Mouse (Mus musculus) stomach, embryonic 14.5 days (tissue): ENCODE data around the gene Gm42517. TPM values are rescaled to one million over a fixed set of nuclear protein-coding genes. Genes with fewer than 3 reads are reported as not detected.

ENCODE experiments used
- ATAC-seq: fragments of 200-750 bp; cut with Nextera tagmentation; 2 replicates; pipeline ENCODE4 v1.8.0; 2017; ENCODE audit warnings: low read depth, moderate TSS enrichment; ENCODE audit not compliant: insufficient number of reproducible peaks, insufficient read depth, low FRiP score
- H3K27ac ChIP-seq: fragments of 300-500 bp; sonication (generic); 2 replicates; pipeline ENCODE4 v1.5.1; 2014; ENCODE audit warnings: mild to moderate bottlenecking, low read length, moderate library complexity, mixed read lengths
- H3K27me3 ChIP-seq: fragments of 300-500 bp; sonication (generic); 2 replicates; pipeline ENCODE4 v1.6.1; 2014; ENCODE audit warnings: low read length, control low read depth, mixed read lengths; ENCODE audit not compliant: control insufficient read depth, insufficient read depth
- H3K36me3 ChIP-seq: fragments of 300-500 bp; sonication (generic); 2 replicates; pipeline ENCODE4 v1.6.1; 2014; ENCODE audit warnings: mild to moderate bottlenecking, control low read depth, low read length, moderate library complexity, mixed read lengths; ENCODE audit not compliant: control insufficient read depth, insufficient read depth
- H3K4me1 ChIP-seq: fragments of 300-500 bp; sonication (generic); 2 replicates; pipeline ENCODE4 v1.6.1; 2014; ENCODE audit warnings: low read length, control low read depth, mixed read lengths; ENCODE audit not compliant: control insufficient read depth, insufficient read depth
- H3K4me2 ChIP-seq: fragments of 300-500 bp; sonication (generic); replicated peaks from 2 replicates; pipeline ENCODE4 v1.6.1; 2014; ENCODE audit warnings: low read depth, low read length, control low read depth
- H3K4me3 ChIP-seq: fragments of 300-500 bp; sonication (generic); 2 replicates; pipeline ENCODE4 v1.5.1; 2014; ENCODE audit warnings: low read depth, low read length, control low read depth
- H3K9ac ChIP-seq: fragments of 300-500 bp; sonication (generic); replicated peaks from 2 replicates; pipeline ENCODE4 v1.6.1; 2014; ENCODE audit warnings: low read depth, mild to moderate bottlenecking, control low read depth, low read length, moderate library complexity, mixed read lengths
- H3K9me3 ChIP-seq: fragments of 300-500 bp; sonication (generic); 2 replicates; pipeline ENCODE4 v1.6.1; 2016; ENCODE audit warnings: low read depth, low read length, control low read depth; ENCODE audit not compliant: control insufficient read depth
- WGBS: fragments of 180-500 bp; shearing (Covaris S2); extraction: QIAGEN DNeasy Blood & Tissue Kit; methylation state at CpG from one replicate; pipeline ENCODE4 v1.1.7; 2014; 5-methylcytosine and 5-hydroxymethylcytosine counted together
- polyA plus RNA-seq: library from polyadenylated mRNA; unstranded; fragments of >200 nt; fragmentation: Nextera tagmentation; extraction: Ambion mirVana; gene quantifications from 2 replicates; pipeline ENCODE4 v1.2.1, GENCODE M21; 2014

Gm42517 gene
- polyA plus RNA-seq, 1 experiment from 2014 or later, result not detected

GRCm38 (mm10) chr5:108343680-108344170 lies 24.0 kb downstream of the Gm42517 start:
- peaks cover 18% of the 10 kb centered on the region for H3K36me3 ChIP-seq
- no peaks in the 10 kb centered on the region for H3K4me1 ChIP-seq
- 93% methylated on average over 4 of the region's 4 CpGs for WGBS
- H3K27ac ChIP-seq, result no peak overlapping the region
- no peak overlapping the region for H3K4me3 ChIP-seq
- H3K9me3 ChIP-seq, result no peaks in the 10 kb centered on the region
- ATAC-seq, result no peak
- H3K4me2 ChIP-seq, result no peak overlapping the region
- H3K27me3 ChIP-seq, result no peaks in the 10 kb centered on the region
- no peak overlapping the region for H3K9ac ChIP-seq

DNA sequence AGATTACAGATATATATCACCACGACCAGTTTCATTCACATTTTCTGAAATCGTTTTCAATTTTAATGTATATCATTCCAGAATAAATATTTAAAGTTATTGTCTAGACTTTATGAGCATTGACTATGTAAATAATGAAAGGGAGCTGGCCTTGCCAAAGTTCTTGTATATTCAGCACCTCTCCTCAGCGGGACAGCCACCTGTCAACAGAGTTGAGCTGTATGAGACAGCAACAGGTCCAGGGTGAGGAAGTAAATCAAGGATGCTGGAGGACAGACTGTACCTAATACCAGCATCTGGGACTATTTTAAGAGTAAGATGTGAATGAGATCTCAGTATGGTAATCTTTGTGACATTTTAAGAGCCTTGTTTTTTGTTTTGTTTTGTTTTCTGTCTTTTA lies 29.7 kb downstream of the Gm42517 start:
- Histone ChIP-seq H3K36me3 (peaks cover 16% of the 10 kb centered on the region), H3K27me3 (no peaks in the 10 kb centered on the region), H3K9ac (no peak overlapping the region), H3K4me1 (no peaks in the 10 kb centered on the region), H3K4me2 (no peak overlapping the region), H3K27ac (no peak overlapping the region), H3K4me3 (no peak overlapping the region), H3K9me3 (no peaks in the 10 kb centered on the region)
- WGBS, result 72% methylated on average over 3 of the region's 3 CpGs
- ATAC-seq, result no peak

DNA sequence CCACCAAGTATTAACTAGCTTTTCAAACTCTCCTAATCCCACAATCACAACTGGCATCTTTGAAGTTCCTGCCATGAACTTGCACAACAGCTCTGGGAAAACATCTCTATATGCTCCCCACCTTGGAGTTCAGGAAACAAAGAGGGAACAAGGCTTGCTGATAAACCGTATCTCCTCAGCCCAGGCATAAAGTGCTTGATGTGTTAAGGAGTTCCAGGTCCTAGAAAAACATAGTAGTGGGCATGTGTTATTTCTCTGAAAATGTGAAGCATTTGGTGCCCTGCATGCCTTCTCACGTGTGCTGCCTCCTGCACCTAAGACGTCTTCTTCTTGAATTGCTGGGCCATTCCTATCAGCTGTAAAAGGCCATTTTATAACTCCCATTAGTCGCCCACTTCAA lies 30.3 kb downstream of the Gm42517 start:
- Histone ChIP-seq H3K4me1 (no peaks in the 10 kb centered on the region), H3K9ac (no peak overlapping the region), H3K36me3 (peaks cover 20% of the 10 kb centered on the region), H3K27ac (no peak overlapping the region), H3K27me3 (no peaks in the 10 kb centered on the region), H3K4me3 (no peak overlapping the region), H3K9me3 (no peaks in the 10 kb centered on the region), H3K4me2 (no peak overlapping the region)
- 76% methylated on average over 4 of the region's 4 CpGs for WGBS
- ATAC-seq, result no peak

DNA sequence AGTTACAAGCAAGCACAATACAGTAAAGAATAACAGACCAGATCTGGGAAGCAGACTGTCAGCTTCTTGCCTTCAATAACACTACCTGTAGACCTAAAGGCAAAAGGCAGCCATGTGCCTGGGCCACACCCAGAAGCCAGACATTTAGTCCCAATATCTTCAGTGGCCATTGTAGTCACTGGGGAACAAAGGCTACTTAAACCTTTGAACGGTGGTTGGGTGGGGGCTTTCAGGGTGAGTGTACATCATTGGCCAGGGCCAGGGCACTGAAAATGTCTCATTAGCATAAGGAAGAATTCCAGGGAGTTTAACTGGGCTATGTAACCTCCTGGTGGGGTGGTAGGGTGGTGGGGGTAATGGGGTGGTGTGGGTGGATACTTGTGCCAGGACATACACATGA lies 36.7 kb downstream of the Gm42517 start:
- Histone ChIP-seq H3K27ac (no peak overlapping the region), H3K9ac (no peak overlapping the region), H3K4me2 (no peak overlapping the region), H3K9me3 (no peaks in the 10 kb centered on the region), H3K4me3 (no peak overlapping the region), H3K27me3 (no peaks in the 10 kb centered on the region), H3K4me1 (no peaks in the 10 kb centered on the region), H3K36me3 (peaks cover 10% of the 10 kb centered on the region)
- 97% methylated on average over 1 of the region's 1 CpGs for WGBS
- ATAC-seq, result no peak

Other genes with a start within 250 kb of the Gm42517 start
- gene Tmed5, start 235.3 kb downstream of the Gm42517 start, polyA plus RNA-seq, result 37.0 and 41.0 TPM in 2 replicates
- gene Ccdc18, start 235.0 kb downstream of the Gm42517 start, polyA plus RNA-seq, result 10.0 and 12.3 TPM in 2 replicates
- gene Dr1, start 99.0 kb downstream of the Gm42517 start, polyA plus RNA-seq, result 39.0 and 42.8 TPM in 2 replicates
- 3.1 and 3.8 TPM in 2 replicates for gene Pigg, start 55.3 kb downstream of the Gm42517 start, polyA plus RNA-seq
- gene Pde6b, start 20.5 kb upstream of the Gm42517 start, polyA plus RNA-seq, result 0.62 TPM in 1 of 2 replicates, not detected in the other
- 402 and 448 TPM in 2 replicates for gene Atp5k, start 66.5 kb upstream of the Gm42517 start, polyA plus RNA-seq
- 0.29 and 0.54 TPM in 2 replicates for gene Mfsd7a, start 81.0 kb upstream of the Gm42517 start, polyA plus RNA-seq
- 27.2 and 34.0 TPM in 2 replicates for gene Pcgf3, start 93.3 kb upstream of the Gm42517 start, polyA plus RNA-seq
- 4.2 and 4.7 TPM in 2 replicates for gene Cplx1, start 182.1 kb upstream of the Gm42517 start, polyA plus RNA-seq